Mouse (Mus musculus) embryo, embryonic 11 days (tissue): ENCODE measurements around the gene Eefsec.

Experiments
- DNase-seq: peaks from one replicate; pipeline ENCODE4 v3.0.0-alpha.2; 2015

Eefsec gene

DNA sequence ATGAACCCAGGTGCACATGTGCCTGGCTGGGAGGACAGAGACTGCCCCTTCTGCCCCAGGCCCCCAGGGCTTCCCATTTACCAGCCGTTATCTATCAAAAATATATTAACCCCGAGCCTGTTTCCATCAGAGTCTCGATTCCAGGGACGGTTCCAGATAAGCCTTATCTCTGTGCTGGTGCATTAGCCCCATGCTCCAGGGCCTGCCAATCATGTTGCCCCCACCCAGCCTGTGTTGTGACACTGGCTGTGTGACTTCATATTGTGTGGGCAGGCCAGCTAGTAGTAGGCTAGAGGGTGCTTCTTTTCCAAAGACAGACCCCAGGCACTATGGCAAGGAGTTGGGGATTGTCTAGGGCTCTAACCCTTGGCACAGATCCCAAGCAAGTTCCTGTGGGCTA lies 190.9 kb downstream of the Eefsec start:
- DNase-seq = no peak

DNA sequence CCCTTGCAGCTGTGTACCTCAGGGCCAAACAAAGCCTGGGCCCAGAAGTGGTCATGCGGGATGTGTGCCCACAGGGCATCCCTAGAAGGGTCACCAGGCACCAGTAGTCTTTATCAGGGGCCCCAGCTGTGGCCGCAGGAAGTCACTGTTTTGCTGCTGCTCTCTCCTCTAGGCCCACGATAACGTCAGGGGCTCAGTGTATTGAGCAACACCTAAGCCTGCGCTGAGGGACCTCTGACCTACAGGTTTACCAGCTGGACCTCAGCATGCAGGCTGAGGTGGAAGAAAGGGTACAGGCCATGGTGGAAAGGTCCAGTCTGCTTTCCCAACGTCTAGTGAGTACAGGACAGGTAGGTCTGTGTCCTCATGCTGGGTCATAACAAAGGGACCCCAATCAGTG lies 192.3 kb downstream of the Eefsec start:
- DNase-seq = no peak

DNA sequence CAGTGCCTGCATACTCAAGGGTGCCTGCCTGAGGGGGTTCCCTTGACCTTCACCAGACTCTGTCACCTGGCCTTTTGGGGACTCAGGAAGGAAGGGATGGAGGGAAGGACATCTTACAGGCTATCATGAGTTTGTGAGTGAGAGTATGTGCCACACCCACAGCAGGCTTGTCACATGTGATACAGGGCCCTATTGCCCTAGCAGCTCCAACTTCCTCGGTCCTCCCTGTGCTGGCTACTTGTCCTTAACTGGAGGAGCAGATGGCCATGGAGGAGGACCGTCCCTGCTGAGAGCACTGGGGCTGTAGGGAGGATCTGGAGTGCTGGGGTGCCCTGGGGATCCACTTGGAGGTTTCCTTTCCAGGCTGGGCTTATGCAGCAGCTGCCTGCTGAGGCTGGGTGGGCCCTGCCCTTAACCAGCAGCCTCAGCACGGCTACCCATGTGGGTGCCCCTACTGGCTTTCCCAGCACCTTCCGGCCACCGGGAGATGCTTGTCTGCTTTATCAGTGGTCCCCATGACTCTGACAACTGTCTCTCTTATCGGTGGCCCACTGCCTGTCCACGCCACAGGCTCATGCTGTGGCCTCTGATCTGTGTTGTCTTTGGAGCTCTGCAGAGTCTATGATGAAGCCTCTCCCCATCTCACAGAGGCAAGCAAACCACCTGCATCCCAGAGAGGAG lies 194.4 kb downstream of the Eefsec start:
- DNase-seq = no peak

DNA sequence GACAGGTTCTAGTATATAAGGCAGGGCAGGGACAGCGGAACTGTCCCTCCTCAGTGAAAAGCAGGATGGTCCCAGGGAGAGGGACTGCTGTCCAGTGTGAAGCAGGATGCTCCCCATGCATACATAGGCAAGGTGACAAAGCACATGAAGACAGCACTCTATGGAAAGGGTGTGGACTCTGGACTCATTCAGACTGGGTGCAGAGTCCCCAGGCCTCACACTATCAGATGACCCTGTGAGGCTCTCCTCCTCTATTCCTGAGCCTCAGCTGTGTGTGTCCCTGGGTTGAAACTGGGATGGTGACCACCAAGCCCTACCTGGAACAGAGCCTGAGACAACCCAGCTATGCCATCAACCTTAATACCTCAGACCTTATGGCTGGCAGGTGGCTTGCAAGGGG lies 194.9 kb downstream of the Eefsec start:
- no peak for DNase-seq

DNA sequence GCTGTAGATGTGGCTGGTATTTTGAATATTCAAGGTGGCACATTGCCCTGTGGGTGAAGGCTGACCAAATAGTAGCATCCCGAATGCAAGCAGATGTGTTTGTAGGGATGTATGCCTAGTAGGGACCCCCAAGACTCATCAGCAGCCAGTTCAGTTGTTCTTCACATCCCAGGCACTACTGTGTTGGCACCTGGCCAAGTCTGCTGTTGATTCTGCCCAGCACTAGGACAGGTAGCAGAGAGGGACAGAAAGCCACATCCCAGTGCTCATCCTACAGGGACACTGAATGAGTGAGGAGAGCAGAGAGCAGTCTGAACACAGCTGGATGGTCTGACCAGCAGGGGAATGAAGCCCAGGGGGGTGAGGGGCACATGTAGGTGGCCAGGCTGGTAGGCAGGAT lies 197.1 kb downstream of the Eefsec start:
- DNase-seq = no peak

DNA sequence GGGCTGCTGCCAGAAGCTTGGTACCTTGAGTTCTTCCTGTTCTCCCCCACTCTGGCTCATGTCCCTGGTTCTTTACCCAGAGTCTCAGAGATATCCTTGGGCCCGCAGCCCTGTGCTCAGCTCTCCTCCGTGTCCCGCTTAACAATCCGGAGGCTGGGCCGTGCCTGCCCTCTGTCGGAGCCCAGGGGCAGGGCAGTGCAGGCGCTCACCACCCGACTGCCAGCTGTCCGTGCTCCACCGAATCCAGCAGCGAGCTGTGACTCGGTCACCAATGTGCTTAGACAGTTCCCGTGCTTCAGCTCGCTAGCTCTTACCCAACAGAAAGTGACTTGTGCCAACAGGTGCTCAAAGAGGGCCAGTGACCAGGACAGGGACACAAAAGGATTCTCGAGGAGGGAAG lies 203.7 kb downstream of the Eefsec start:
- DNase-seq = peak; percentile 83

DNA sequence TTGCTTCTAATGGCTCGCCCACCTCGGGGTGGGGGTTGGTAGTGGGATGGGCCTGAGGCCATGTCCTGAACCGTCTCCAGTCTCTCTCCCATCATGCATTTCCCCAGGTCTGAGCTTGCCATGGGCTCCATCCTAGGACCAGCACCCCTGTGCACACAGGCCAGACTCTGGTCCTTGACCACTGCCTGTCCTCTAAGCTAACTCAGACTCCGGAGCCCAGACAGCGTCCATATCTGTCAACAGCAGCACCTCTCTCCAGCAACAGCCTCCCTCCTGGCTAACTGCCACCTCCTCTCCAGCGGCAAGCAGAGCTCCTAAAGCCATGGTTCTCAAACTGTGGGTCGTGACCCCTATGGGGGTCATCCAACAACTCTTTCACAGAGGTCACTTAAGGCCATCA lies 209.8 kb downstream of the Eefsec start:
- DNase-seq = peak; percentile 23

DNA sequence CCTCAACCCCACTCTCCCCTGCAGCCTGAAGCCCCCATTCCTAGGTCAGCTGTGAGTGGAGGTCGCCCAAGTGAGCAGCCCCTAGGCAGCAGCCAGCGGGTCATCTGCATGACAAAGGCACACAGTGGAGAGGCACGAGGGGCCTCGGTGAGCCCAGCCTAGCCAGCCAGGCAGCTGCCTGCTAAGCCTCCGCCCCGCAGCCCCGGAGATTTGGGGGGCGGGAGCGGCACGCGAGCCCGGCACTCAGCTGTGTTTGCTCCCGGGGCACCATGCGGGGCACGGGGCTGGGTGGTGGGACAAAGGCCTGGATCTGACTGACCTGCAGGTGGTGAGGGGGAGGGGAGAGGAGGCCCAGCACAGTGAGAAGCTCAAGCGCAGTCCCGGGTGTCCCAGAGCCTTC lies 210.4 kb downstream of the Eefsec start:
- DNase-seq = peak; percentile 73

DNA sequence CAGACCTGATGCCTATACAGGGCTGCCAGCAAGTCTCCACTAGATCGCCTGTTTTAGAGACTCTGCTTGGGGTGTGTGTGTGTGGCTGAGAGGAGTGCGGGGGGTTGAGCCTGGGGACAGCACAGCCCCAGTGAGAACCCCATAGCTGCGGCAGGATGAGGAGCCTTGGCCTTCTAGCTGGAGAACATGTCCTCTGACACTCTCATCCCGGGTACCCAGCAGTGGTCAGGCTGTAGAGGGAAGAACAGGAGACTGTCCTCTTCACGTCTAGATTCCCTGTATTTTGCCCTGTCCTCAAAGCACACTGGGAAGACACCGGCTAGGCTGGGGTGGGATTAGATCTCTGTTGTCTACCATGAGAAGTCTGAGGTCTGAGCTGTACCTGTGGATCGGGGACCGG lies 210.9 kb downstream of the Eefsec start:
- DNase-seq = no peak

DNA sequence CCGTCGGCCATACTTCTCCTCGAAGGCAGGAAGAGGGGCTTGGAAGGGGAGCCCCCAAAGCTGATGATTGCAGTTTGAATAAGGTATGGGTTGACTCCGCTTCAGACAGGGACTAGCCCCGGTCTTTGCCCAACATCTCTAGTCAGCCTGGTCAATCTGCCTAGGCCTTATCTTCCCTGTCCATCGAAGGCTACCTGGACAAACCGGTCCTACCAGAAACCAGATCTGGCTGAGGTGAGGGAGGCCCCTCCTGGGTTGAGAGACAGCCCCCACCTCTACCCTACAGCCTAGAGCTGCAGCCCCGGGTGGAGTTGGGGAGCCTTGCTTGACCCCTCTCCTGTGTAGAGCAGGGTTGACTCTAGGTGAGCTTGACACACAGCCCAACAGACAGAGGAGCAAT lies 212.3 kb downstream of the Eefsec start:
- no peak for DNase-seq

DNA sequence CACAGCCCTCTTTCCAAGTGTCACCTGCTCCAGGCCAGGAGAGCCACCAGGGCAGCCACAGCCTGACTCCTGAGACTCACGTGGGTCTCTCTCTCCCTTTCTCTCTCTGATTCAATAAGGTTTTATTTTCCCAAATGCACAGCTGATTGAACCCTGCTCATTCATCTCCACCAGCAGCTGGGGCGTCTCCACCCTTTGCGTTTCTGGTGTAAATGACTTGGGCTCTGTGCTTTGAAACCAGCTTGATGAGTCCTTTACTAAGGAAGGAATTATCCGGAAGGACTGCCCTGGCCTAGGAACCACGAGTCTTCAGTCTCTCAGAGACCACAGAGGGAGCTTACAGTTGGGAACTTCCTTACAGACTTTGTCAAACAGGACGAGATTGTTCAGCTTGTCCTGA lies 214.1 kb downstream of the Eefsec start:
- no peak for DNase-seq

DNA sequence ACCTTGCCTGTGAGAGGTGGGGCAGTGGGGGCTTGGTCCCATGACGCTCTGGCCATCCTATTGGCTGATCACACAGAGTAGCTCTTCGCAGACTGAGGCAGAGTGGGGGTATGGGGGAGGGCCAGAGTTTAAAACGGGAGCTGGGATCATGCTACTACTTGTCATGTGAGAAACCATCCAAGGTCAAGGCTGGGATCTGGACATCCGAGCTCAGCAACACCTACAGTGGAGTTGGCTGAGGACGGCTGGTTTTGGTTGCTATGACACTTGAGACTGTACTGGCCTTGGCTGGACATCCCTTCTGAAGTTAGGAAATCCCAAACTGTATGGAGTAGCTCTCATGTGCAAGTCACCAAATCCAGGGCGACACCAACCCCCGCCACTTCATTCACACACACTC lies 214.5 kb downstream of the Eefsec start:
- DNase-seq = no peak

DNA sequence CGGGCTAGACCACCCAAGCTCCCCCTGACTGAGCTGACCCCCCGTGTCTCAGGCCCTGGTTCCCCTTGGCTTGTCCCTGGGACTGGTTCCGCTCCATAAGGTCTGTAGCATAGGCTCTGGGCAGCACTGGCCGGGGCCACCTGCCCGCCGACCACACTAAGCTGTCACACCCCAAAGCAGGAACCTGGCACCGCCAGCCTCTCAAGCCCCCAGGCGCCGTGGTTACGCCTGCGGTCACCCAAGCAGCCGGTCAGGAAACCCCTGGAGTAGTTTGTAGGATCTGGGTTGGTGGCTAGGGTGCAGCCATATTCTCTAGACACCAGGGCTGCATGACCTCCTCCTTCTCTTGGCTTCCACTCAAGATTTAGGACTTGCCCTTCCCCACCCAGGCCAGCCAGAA lies 217.1 kb downstream of the Eefsec start:
- no peak for DNase-seq

DNA sequence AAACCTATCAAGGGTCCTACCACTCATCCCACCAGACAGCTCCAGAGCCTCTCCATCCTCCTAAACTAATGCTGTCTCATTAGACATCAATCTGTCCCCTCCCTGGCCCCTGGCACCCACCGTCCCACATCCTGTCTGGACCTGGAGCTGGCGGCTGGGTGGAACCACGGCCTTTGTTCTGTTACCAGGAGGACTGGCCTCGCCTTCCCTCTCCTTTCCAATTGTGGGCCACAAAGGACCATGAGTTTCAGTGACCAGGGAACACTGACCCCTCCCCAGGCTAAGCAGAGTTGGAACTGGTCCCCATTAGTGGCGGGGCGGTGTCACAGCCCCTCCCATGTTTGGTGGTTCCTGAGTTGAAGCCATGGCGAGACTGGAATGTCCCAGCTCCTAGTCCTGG lies 218.8 kb downstream of the Eefsec start:
- DNase-seq = no peak

DNA sequence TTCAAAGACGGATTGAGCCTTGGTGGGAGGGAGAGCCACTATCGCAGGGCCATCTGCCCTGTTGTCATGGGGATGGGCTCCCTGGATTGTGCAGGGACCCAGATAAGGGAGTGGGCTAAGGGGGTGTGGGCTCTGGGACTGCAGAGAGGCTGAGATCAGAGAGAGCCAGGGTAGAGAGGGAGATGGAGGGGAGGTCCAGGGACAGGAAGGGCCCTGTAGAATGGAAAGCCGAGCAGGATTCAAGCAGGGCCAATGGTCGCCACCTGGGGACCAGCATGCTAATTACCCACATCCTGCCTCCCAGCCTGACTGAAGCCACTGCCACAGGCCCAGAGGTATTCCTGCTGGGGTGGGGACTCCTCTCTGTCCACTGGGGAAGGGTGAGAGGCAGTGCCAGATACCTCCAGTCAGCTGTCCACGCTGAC lies 219.8 kb downstream of the Eefsec start:
- DNase-seq = peak; percentile 36

DNA sequence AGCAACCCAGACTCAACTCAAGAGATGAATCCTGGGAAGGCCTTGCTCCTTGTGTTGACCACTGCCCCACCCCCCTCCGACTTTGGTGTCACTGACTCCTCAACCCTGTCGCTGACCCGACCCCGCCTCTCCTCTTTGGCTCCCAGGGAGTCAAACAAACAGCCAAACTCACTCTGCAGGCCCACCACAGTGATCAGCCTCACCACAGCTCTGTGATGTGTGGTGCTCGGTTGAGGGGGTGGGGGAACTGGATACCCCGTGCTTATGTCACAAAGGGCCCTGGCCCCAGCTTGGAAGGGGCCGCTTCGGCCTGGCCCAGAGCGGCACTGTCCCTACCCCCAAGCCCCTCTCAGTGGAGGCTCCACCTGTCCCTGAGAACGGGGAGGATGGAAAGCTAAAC lies 224.4 kb downstream of the Eefsec start, which contains the start of gene Dnajb8:
Gene Dnajb8 (plus strand): TSS at position 301 of the 400 bp plus-strand sequence.
- no peak for DNase-seq

DNA sequence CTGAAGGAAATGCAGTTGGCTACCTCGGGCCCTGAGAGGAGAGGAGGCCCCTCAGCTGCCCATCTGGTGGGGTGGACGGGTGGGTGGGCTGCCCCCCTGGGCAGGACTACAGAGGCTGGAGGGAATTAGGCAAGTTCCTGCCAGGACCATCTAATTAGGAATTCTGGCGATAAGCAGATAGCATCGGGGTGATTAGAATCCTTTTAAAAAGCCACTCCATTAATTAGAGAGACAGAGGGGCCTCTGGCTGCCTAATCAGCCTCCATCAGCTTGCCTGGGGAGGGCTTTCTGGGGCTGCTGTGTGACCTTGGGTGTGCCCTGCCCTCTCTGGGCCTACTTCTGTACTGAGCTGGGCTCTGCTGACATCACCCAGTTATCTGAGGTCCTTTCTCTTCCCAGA lies 227.2 kb downstream of the Eefsec start:
- no peak for DNase-seq

DNA sequence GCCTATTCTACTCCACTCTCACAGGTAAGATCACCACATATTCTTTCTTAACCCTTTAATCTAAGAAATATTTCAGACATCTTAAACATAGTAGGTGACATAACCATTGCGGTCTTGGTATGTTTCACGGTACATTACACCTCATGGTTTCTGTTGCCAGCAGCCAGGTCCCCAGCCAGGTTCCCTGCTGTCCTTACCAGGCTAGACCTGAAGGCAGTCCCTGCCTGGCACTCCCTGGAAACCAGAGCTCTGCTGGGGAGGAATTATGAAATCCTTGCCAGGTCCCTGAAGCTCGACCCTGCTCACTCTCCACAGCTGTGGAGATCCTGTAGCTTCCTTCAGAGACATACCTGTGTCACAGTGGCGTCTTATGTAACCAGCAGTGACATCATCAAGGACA lies 230.1 kb downstream of the Eefsec start:
- no peak for DNase-seq

DNA sequence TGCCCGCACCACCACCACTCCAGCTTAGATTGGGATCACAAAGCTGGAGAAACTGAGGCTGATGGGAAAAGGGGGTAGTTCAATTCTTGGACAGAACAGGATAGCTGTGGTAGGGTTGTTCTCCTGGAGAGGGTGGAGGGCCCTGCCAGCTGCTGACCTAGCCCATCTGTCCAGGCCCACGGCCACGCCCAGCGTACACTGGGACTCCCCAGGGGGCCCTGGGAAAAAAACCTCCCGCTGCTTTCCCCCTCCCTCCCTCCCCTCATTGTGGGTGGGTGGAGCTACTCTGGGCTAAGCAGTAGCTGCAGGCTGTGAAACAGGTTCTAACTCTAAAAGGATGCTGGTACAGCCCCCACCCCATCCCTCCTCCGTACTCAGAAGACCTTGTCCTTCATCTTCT lies 230.5 kb downstream of the Eefsec start:
- no peak for DNase-seq

DNA sequence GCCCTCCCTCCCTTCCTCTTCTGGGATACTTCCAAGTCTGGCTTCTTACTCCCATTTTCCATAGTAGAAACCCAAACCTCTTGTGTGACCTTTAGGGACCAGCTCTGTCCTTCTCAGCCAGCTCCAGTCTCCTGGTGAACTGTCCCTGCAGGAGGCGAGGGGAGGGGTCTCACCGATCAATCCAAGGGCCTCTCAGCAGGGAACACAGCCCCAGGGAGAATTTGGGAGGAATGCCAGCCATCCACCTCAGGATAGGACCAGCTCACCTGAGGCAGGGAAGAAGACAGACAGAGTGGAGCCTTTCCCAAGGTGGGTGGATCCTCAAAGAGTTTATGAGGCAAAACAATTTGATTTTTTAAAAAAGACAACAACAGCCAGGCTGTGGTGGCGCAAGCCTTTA lies 236.2 kb downstream of the Eefsec start:
- no peak for DNase-seq

DNA sequence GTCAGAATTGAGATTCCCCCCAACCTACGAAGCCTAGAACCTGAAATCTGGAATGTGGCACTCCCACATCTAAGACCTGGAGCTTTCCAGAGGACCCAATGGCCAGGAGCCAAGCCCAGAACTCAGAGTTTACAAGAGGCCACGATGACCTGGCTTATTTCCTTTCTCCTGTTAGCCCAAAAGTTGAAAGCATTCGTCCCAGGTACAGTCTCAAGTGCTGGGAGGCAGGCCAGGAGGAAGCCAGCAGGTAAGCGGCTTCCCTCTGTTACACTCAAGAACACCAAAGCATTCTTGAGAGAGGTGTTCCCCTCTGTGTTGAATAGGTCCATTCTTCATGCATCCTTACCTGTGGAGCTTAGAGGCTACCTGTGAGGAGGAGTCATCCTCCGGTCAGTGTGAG lies 236.9 kb downstream of the Eefsec start:
- no peak for DNase-seq

DNA sequence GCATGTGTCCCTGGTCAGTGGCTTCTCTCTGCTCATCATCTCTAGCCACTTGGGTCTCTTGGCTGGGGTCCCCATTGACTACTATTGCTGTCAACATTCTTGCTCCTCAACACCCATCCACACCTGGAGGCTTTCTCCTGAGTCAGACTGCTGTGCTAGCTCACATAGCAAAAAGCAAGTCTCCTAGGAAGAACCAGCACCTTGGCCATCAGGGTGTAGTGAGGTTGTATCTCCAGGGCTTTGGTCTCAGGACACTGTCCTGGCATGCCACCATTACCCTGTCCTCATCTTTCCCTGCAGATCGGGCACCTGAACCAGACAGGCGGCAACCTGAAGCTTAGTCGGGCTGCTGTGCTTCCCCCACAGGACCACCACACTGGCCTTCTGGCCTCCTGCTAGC lies 238.0 kb downstream of the Eefsec start:
- no peak for DNase-seq

DNA sequence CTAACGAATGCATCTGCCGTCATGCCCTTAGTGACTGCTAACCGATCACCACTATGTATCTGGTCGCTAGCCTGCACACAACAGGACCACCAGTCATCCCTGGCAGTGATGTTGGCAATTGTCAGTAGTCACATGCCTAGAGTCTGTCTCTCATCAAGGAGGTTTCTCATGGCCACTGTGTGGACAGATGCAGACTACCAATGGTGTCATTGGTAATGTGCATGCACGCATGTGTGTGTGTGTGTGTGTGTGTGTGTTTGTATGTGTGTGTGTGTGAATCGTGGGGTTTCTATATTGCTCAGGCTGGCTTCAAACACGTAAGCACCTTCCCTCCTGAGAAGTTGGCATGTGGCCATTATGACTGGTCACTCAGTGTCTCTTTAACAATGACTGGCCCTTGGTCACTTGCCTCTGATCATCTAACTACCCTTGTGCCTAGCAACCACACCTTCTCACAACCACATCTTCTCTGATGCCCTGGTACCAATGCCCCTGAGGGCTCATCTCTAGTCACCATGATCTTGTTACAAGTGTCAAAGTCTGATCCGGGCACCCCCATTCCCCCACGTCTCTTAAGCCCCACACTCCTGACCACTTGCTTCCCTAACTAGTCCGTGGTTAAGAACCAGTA lies 238.8 kb downstream of the Eefsec start:
- DNase-seq = no peak
